In genomic region chr4:53437110-53437755, GRCm38 (mm10) we compare ENCODE assay signal across 9 mouse cellular contexts. TPM values are rescaled to one million over a fixed set of nuclear protein-coding genes. Genes with fewer than 3 reads are reported as not detected.
DNase-seq lines count a peak whose midpoint lies in the region; ATAC-seq and TF ChIP-seq lines count a peak whose summit lies in the region.
"Had no signal": no experiment of that assay in that cellular context is flagged by ENCODE, and none has a peak within 500 bp of the region (broad histone marks: within the 10 kb centered on the region; RNA-seq: fewer than 3 reads in every experiment).

No protein-coding gene starts in this region.

- peaks cover 6% of the 10 kb centered on the region for H3K4me1 ChIP-seq in lung, adult 2 months (ENCODE audit: control insufficient read depth, insufficient read depth, low read length)

- WGBS in lung, adult 2 months, result 66% methylated on average over 10 of the region's 10 CpGs

- DNase-seq in frontal cortex, postnatal 10 days (ENCODE audit: low spot score in 2 of 2), result no peak
- DNase-seq in lung, adult 18-20 months, result peak; percentile 23 to 24
- no peak for DNase-seq in lung, adult 2 months
- DNase-seq in kidney, postnatal 36 days, result peak; percentile 20 to 42
- peak; percentile 53 for DNase-seq in skeletal muscle tissue, adult 2 months (ENCODE audit: low read depth, low spot score)
- no peak for DNase-seq in Muller cell, postnatal 12 days (ENCODE audit: inconsistent ontology term)
- no peak for DNase-seq in adrenal gland, postnatal 25 days

- ATAC-seq in frontal cortex, adult (ENCODE audit: low TSS enrichment), result peak; percentile 24
- ATAC-seq: midbrain, embryonic 16.5 days had no signal

- no peak for TF ChIP-seq POLR2A in lung, adult 2 months (IDR thresholded peaks at IDR 0.05; ENCODE audit: borderline replicate concordance, extremely low read depth, low read depth, low read length)

- H3K4me3 ChIP-seq in lung, adult 2 months (replicated peaks; ENCODE audit: extremely low read depth, low read depth, low read length), result no peak overlapping the region

- no peak for TF ChIP-seq CTCF in lung, adult 2 months (IDR thresholded peaks at IDR 0.05; ENCODE audit: insufficient read depth, low read length)

RNA-seq across cellular contexts. Expression of gene Slc44a1, which starts 3.0 kb away (rescaled TPM):
- polyA plus RNA-seq in lung, adult 2 months (2012; rRNA removed), result 29.0 and 45.2 TPM in 2 replicates
- 94.9 and 113 TPM in 2 replicates for total RNA-seq in adrenal gland, postnatal 25 days (2021)

Comparison
In these comparisons a context has a peak if more than half of its experiments do, and no peak if none do; other contexts are left out.
1. DNase-seq: peak in lung, adult 18-20 months (2 of 2), kidney, postnatal 36 days (2 of 2) and skeletal muscle tissue, adult 2 months (single experiment); none in frontal cortex, postnatal 10 days (0 of 2), lung, adult 2 months (single experiment), Muller cell, postnatal 12 days (single experiment) and adrenal gland, postnatal 25 days (single experiment).